Mouse (Mus musculus) G1E (cell line): Measurements from ENCODE around the gene Lat2. TPM values are rescaled to one million over a fixed set of nuclear protein-coding genes. Genes with fewer than 3 reads are reported as not detected.

Experiments used
- ATAC-seq: 2 replicates; pipeline ENCODE4 v1.8.0; 2016; ENCODE audit warnings: mild to moderate bottlenecking; ENCODE audit not compliant: insufficient number of reproducible peaks, poor library complexity, low FRiP score, severe bottlenecking; ENCODE audit errors: extremely low read depth
- DNase-seq: peaks from one replicate; pipeline ENCODE4 v3.0.0; 2012; ENCODE audit warnings: low spot score
- H3K27me3 ChIP-seq: 2 replicates; pipeline ENCODE4 v1.6.1; 2012; ENCODE audit warnings: mild to moderate bottlenecking, low read length, inconsistent platforms; ENCODE audit not compliant: insufficient read depth
- H3K36me3 ChIP-seq: replicated peaks from 2 replicates; pipeline ENCODE3; 2012; ENCODE audit warnings: mild to moderate bottlenecking, inconsistent platforms
- H3K4me1 ChIP-seq: 2 replicates; pipeline ENCODE4 v1.6.1; 2012; ENCODE audit warnings: low read depth, low read length, inconsistent platforms, mixed read lengths; ENCODE audit not compliant: insufficient read depth
- H3K4me3 ChIP-seq: 2 replicates; pipeline ENCODE4 v1.5.1; 2012; ENCODE audit warnings: low read depth, mild to moderate bottlenecking, inconsistent platforms, low read length, moderate library complexity, mixed read lengths
- H3K9me3 ChIP-seq: replicated peaks from 2 replicates; pipeline ENCODE4 v1.6.1; 2012; ENCODE audit warnings: inconsistent platforms
- CTCF ChIP-seq: IDR thresholded peaks from 2 replicates; pipeline ENCODE4 v1.5.1; 2012; ENCODE audit warnings: low read depth, low read length, inconsistent platforms, mixed read lengths
- GATA1 ChIP-seq: IDR thresholded peaks from 2 replicates; pipeline ENCODE4 v1.6.1; 2012; ENCODE audit warnings: borderline replicate concordance, low read length, inconsistent platforms, mixed read lengths
- GATA2 ChIP-seq: IDR thresholded peaks from 2 replicates; pipeline ENCODE4 v1.6.1; 2012; ENCODE audit warnings: low read depth, low read length, inconsistent platforms, borderline replicate concordance
- POLR2AphosphoS5 ChIP-seq: IDR thresholded peaks from 2 replicates; pipeline ENCODE4 v1.6.1; 2012; ENCODE audit warnings: low read depth, low read length, inconsistent platforms; ENCODE audit not compliant: insufficient replicate concordance
- TAL1 ChIP-seq: conservative IDR thresholded peaks from 2 replicates; pipeline ENCODE4 v1.6.1; 2012; ENCODE audit warnings: low read depth, low read length, inconsistent platforms, mixed read lengths
- polyA plus RNA-seq: library from polyadenylated mRNA; stranded (reverse); fragments of >175 nt; gene quantifications from 2 replicates; pipeline ENCODE4 v1.2.3, GENCODE M21; 2012
- total RNA-seq, 2 experiments: library from RNA; stranded (forward) in 1 of 2; stranded (reverse) in 1 of 2; fragments of 200-1000 nt in 1 of 2; fragments of >200 nt in 1 of 2; fragmentation: Nextera tagmentation in 1 of 2; gene quantifications; 2 replicates each; pipeline ENCODE4 v1.2.3; 2014 to 2017

The Lat2 gene
- total and polyA plus RNA-seq, 3 experiments, result 0.28 to 12.8 TPM; not detected in 1

GRCm38 (mm10) chr5:134560450-134561171 lies 54.2 kb downstream of the Lat2 start:
- ATAC-seq, result no peak
- no peak overlapping the region for H3K4me3 ChIP-seq
- TF ChIP-seq POLR2AphosphoS5 (no peak), CTCF (no peak), GATA1 (no peak), GATA2 (no peak), TAL1 (no peak)

GRCm38 (mm10) chr5:134560071-134560449 lies 54.8 kb downstream of the Lat2 start, which contains the start of gene Syna:
TSS of gene Syna (minus strand) at chr5:134560171.
- Histone ChIP-seq H3K4me3 (no peak within 1 kb of the TSS), H3K36me3 (no peaks in the 10 kb centered on the region), H3K9me3 (no peaks in the 10 kb centered on the region), H3K4me1 (no peaks in the 10 kb centered on the region), H3K27me3 (peaks cover 9% of the 10 kb centered on the region)
- DNase-seq, result no peak
- ATAC-seq, result no peak
- TF ChIP-seq POLR2AphosphoS5, result no peak
- TF ChIP-seq CTCF, result no peak
- TF ChIP-seq GATA1, result no peak
- TF ChIP-seq GATA2, result no peak
- TF ChIP-seq TAL1, result no peak

More at GRCm38 (mm10) chr5:134560450-134561171, 54.2 kb downstream of the Lat2 start:
- H3K27me3 ChIP-seq, result peaks cover 6% of the 10 kb centered on the region; the same call in 1 of the 2 replicates
- no peaks in the 10 kb centered on the region for H3K4me1 ChIP-seq
- DNase-seq, result no peak
- H3K9me3 ChIP-seq, result no peaks in the 10 kb centered on the region
- H3K36me3 ChIP-seq, result no peaks in the 10 kb centered on the region

GRCm38 (mm10) chr5:134555463-134556164 lies 59.2 kb downstream of the Lat2 start:
- no peaks in the 10 kb centered on the region for H3K9me3 ChIP-seq
- no peaks in the 10 kb centered on the region for H3K36me3 ChIP-seq
- peaks cover 27% of the 10 kb centered on the region for H3K27me3 ChIP-seq
- ATAC-seq (no peak), DNase-seq (no peak)
- H3K4me3 ChIP-seq, result no peak overlapping the region
- no peak for TF ChIP-seq POLR2AphosphoS5
- TF ChIP-seq GATA1, result no peak
- TF ChIP-seq TAL1, result no peak
- no peak for TF ChIP-seq GATA2
- peaks cover 13% of the 10 kb centered on the region for H3K4me1 ChIP-seq

- DNase-seq, result no peak
- Histone ChIP-seq H3K4me3 (no peak overlapping the region), H3K9me3 (no peaks in the 10 kb centered on the region), H3K36me3 (no peaks in the 10 kb centered on the region), H3K27me3 (peaks cover 30% of the 10 kb centered on the region), H3K4me1 (peaks cover 13% of the 10 kb centered on the region)
- no peak for TF ChIP-seq CTCF
- TF ChIP-seq POLR2AphosphoS5, result no peak
- TF ChIP-seq TAL1, result no peak
- TF ChIP-seq GATA1, result no peak
- TF ChIP-seq GATA2, result no peak
- no peak for ATAC-seq
Measured at GRCm38 (mm10) chr5:134553951-134554546, 60.8 kb downstream of the Lat2 start.

- H3K36me3 ChIP-seq, result no peaks in the 10 kb centered on the region
- peaks cover 13% of the 10 kb centered on the region for H3K4me1 ChIP-seq
- TF ChIP-seq CTCF (no peak), POLR2AphosphoS5 (no peak), GATA2 (no peak), TAL1 (no peak), GATA1 (no peak)
- H3K9me3 ChIP-seq, result no peaks in the 10 kb centered on the region
- peaks cover 30% of the 10 kb centered on the region for H3K27me3 ChIP-seq
- peak within 1 kb of the TSS; percentile 67 for H3K4me3 ChIP-seq
- ATAC-seq (peak; percentile 70), DNase-seq (peak; percentile 64)
Measured at GRCm38 (mm10) chr5:134552110-134552972, 62.5 kb downstream of the Lat2 start, which contains the start of gene Clip2. TSS of gene Clip2 (minus strand) at chr5:134552434.
